Mouse (Mus musculus) frontal cortex, postnatal 10 days (tissue): ENCODE results near the gene Fam71b.

Experiments
- DNase-seq, 2 experiments: peaks; one replicate each; pipeline ENCODE4 v3.0.0; 2022; ENCODE audit warnings: low spot score in 2 of 2, mixed read lengths in 1 of 2

Fam71b gene

GRCm38 (mm10) chr11:46396167-46396859 lies at the start of gene Fam71b:
Fam71b (plus strand) TSS chr11:46396559.
- no peak for DNase-seq

GRCm38 (mm10) chr11:46347756-46348155 lies 48.6 kb upstream of the Fam71b start:
- no peak for DNase-seq

GRCm38 (mm10) chr11:46348416-46348815 lies 47.9 kb upstream of the Fam71b start:
- no peak for DNase-seq

GRCm38 (mm10) chr11:46349681-46350410 lies 46.5 kb upstream of the Fam71b start:
- DNase-seq, result no peak

- DNase-seq, result no peak
Observed at GRCm38 (mm10) chr11:46358369-46358768, 38.0 kb upstream of the Fam71b start.

- DNase-seq, result no peak
Observed at GRCm38 (mm10) chr11:46360991-46361665, 35.2 kb upstream of the Fam71b start.

- no peak for DNase-seq
Observed at GRCm38 (mm10) chr11:46362061-46363022, 34.0 kb upstream of the Fam71b start.

- DNase-seq, result no peak
Observed at GRCm38 (mm10) chr11:46363864-46364263, 32.5 kb upstream of the Fam71b start.

- DNase-seq, result no peak
Observed at GRCm38 (mm10) chr11:46365744-46366143, 30.6 kb upstream of the Fam71b start.

- DNase-seq, result no peak
Observed at GRCm38 (mm10) chr11:46366357-46366756, 30.0 kb upstream of the Fam71b start.

- DNase-seq, result no peak
Observed at GRCm38 (mm10) chr11:46370457-46370856, 25.9 kb upstream of the Fam71b start.

- DNase-seq, result no peak
Observed at GRCm38 (mm10) chr11:46371250-46371649, 25.1 kb upstream of the Fam71b start.

- DNase-seq, result no peak
Observed at GRCm38 (mm10) chr11:46372331-46372953, 23.9 kb upstream of the Fam71b start.

- no peak for DNase-seq
Observed at GRCm38 (mm10) chr11:46373071-46374030, 23.0 kb upstream of the Fam71b start.

GRCm38 (mm10) chr11:46375015-46375414 lies 21.3 kb upstream of the Fam71b start:
- DNase-seq, result no peak

- DNase-seq, result no peak
Observed at GRCm38 (mm10) chr11:46377316-46377715, 19.0 kb upstream of the Fam71b start.

GRCm38 (mm10) chr11:46377819-46378782 lies 18.3 kb upstream of the Fam71b start:
- DNase-seq, result no peak

GRCm38 (mm10) chr11:46380097-46380675 lies 16.2 kb upstream of the Fam71b start:
- DNase-seq, result no peak
